Mouse (Mus musculus): ENCODE measurements around the gene Rrp1.

- TF ChIP-seq CTCF (IDR thresholded peaks at IDR 0.05; ENCODE audit: extremely low read depth, insufficient read length, insufficient replicate concordance, low read depth, low read length) (no peak), POLR2A (IDR thresholded peaks at IDR 0.05; ENCODE audit: low read depth, low read length) (no peak)
Measured at GRCm38 (mm10) chr10:78357742-78358141, 55.1 kb downstream of the Rrp1 start.
